ENCODE assay signal across 16 mouse cellular contexts in the genomic region with DNA sequence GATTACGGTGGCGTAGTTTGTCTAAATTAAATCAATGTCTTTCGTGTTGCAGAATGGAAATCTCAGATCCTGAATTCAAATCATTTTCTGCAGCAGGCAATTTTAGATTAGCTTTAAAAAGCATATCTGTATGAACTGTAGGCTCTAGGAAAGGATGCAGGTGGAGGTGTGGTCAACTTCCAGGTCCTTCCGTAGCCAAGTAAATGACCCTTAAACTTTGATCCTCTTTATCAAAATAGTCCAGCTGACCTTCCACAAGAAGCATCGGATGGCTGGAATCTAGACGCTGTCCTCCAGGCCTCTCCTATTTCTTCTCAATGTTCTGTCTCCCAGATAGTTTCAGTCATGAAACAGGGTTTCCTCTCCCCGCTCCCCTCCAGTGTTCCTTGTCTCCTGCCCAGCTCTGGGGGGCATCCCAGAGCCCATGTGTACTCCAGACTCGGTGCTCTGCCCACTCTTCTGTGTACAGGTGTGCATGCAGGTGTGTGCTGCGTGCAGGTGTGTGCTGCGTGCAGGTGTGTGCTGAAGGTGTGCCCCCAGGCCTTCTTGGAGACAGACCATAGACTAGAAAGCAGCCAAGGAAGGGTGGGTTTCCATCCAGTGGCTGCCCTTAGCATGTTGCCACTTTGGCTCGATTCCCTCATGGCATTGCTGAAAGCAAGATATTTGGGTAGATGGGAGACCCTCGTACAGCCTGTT. TPM values are rescaled to one million over a fixed set of nuclear protein-coding genes. Genes with fewer than 3 reads are reported as not detected.
DNase-seq lines count a peak whose midpoint lies in the region; ATAC-seq and TF ChIP-seq lines count a peak whose summit lies in the region.
"Had no signal": no experiment of that assay in that cellular context is flagged by ENCODE, and none has a peak within 500 bp of the region (broad histone marks: within the 10 kb centered on the region; RNA-seq: fewer than 3 reads in every experiment).

No protein-coding gene starts in this region.

- peak overlapping the region; percentile 87 for H3K9ac ChIP-seq in heart, embryonic 13.5 days
- H3K9ac ChIP-seq in lung, postnatal 0 days (replicated peaks; ENCODE audit: low read depth), result no peak overlapping the region
- no peak overlapping the region for H3K9ac ChIP-seq in intestine, embryonic 15.5 days
- H3K9ac ChIP-seq in stomach, embryonic 16.5 days (ENCODE audit: low read length), result peak overlapping the region; percentile 92
- H3K9ac ChIP-seq: embryonic facial prominence, embryonic 15.5 days; liver, embryonic 12.5 days had no signal

- no peaks in the 10 kb centered on the region for H3K27me3 ChIP-seq in heart, embryonic 13.5 days (replicated peaks)
- H3K27me3 ChIP-seq in lung, postnatal 0 days (replicated peaks; ENCODE audit: insufficient read depth, low read length), result no peaks in the 10 kb centered on the region
- no peaks in the 10 kb centered on the region for H3K27me3 ChIP-seq in intestine, embryonic 15.5 days (replicated peaks)
- no peaks in the 10 kb centered on the region for H3K27me3 ChIP-seq in stomach, embryonic 16.5 days (ENCODE audit: control insufficient read depth, insufficient read depth, low read length)
- H3K27me3 ChIP-seq: embryonic facial prominence, embryonic 15.5 days; liver, embryonic 12.5 days had no signal

- H3K27ac ChIP-seq in heart, embryonic 13.5 days (replicated peaks), result peak overlapping the region; percentile 96
- H3K27ac ChIP-seq in lung, postnatal 0 days (ENCODE audit: low read length), result peak overlapping the region; percentile 97
- peak overlapping the region; percentile 97; the same call in 1 of the 2 replicates for H3K27ac ChIP-seq in intestine, embryonic 15.5 days
- H3K27ac ChIP-seq in stomach, embryonic 16.5 days (ENCODE audit: low read length), result peak overlapping the region; percentile 99
- H3K27ac ChIP-seq: liver, embryonic 12.5 days had no signal

- peaks cover 30% of the 10 kb centered on the region for H3K36me3 ChIP-seq in heart, embryonic 13.5 days
- no peaks in the 10 kb centered on the region for H3K36me3 ChIP-seq in lung, postnatal 0 days (ENCODE audit: insufficient read depth, low read length)
- peaks cover 11% of the 10 kb centered on the region; the same call in 1 of the 2 replicates for H3K36me3 ChIP-seq in intestine, embryonic 15.5 days
- H3K36me3 ChIP-seq in stomach, embryonic 16.5 days (ENCODE audit: control insufficient read depth, insufficient read depth, low read length), result peaks cover 4% of the 10 kb centered on the region; the same call in 1 of the 2 replicates
- H3K36me3 ChIP-seq: embryonic facial prominence, embryonic 15.5 days; liver, embryonic 12.5 days had no signal

- no peak for TF ChIP-seq CTCF in lung, postnatal 0 days (IDR thresholded peaks at IDR 0.05)

- peak overlapping the region; percentile 63; the same call in 1 of the 2 replicates for H3K4me3 ChIP-seq in heart, embryonic 13.5 days
- no peak overlapping the region for H3K4me3 ChIP-seq in lung, postnatal 0 days (ENCODE audit: low read depth, low read length)
- H3K4me3 ChIP-seq in intestine, embryonic 15.5 days (replicated peaks), result no peak overlapping the region
- peak overlapping the region; percentile 64 for H3K4me3 ChIP-seq in stomach, embryonic 16.5 days (replicated peaks; ENCODE audit: low read length)
- H3K4me3 ChIP-seq: hindbrain, embryonic 10.5 days; liver, embryonic 12.5 days had no signal

- WGBS in heart, embryonic 13.5 days, result 73% methylated on average over 12 of the region's 12 CpGs
- 77% methylated on average over 12 of the region's 12 CpGs for WGBS in lung, postnatal 0 days
- WGBS in intestine, embryonic 15.5 days, result 76% methylated on average over 12 of the region's 12 CpGs
- 73% methylated on average over 12 of the region's 12 CpGs for WGBS in stomach, embryonic 16.5 days

- DNase-seq in heart, adult 8-10 months (ENCODE audit: low spot score), result no peak
- DNase-seq in lung, postnatal 0 days (ENCODE audit: low spot score), result no peak
- no peak for DNase-seq in lung, postnatal 10 days
- DNase-seq in adrenal gland, postnatal 4 days (ENCODE audit: low spot score in 2 of 2), result no peak
- no peak for DNase-seq in testis, postnatal 10 days (ENCODE audit: low spot score)
- DNase-seq: adrenal gland, postnatal 25 days; cerebellum, postnatal 25 days; kidney, adult 11 months; thymus, adult 18-20 months had no signal

- ATAC-seq in heart, embryonic 13.5 days (ENCODE audit: extremely low read depth, insufficient number of reproducible peaks, low FRiP score, low TSS enrichment), result no peak
- no peak for ATAC-seq in lung, postnatal 0 days
- ATAC-seq in intestine, embryonic 15.5 days, result no peak
- ATAC-seq in stomach, embryonic 16.5 days (ENCODE audit: insufficient read depth, low FRiP score), result no peak
- ATAC-seq: forebrain, embryonic 14.5 days; liver, embryonic 12.5 days had no signal

- H3K4me1 ChIP-seq in heart, embryonic 13.5 days, result peaks cover 46% of the 10 kb centered on the region
- peaks cover 17% of the 10 kb centered on the region; the same call in 1 of the 2 replicates for H3K4me1 ChIP-seq in lung, postnatal 0 days (ENCODE audit: insufficient read depth, low read depth, low read length)
- H3K4me1 ChIP-seq in intestine, embryonic 15.5 days (replicated peaks), result peaks cover 28% of the 10 kb centered on the region
- H3K4me1 ChIP-seq in stomach, embryonic 16.5 days (ENCODE audit: control insufficient read depth, insufficient read depth, low read length), result peaks cover 42% of the 10 kb centered on the region

- H3K9me3 ChIP-seq in heart, embryonic 13.5 days, result no peaks in the 10 kb centered on the region
- H3K9me3 ChIP-seq in lung, postnatal 0 days (ENCODE audit: low read length), result no peaks in the 10 kb centered on the region
- H3K9me3 ChIP-seq in intestine, embryonic 15.5 days, result no peaks in the 10 kb centered on the region
- H3K9me3 ChIP-seq in stomach, embryonic 16.5 days (replicated peaks; ENCODE audit: control insufficient read depth, low read length), result no peaks in the 10 kb centered on the region
- H3K9me3 ChIP-seq: embryonic facial prominence, embryonic 15.5 days; hindbrain, embryonic 10.5 days; liver, embryonic 12.5 days had no signal

- peak overlapping the region; percentile 79 for H3K4me2 ChIP-seq in heart, embryonic 13.5 days
- H3K4me2 ChIP-seq in lung, postnatal 0 days (replicated peaks; ENCODE audit: low read depth, low read length), result peak overlapping the region; percentile 57; the same call in 1 of the 2 replicates
- peak overlapping the region; percentile 65 for H3K4me2 ChIP-seq in intestine, embryonic 15.5 days (replicated peaks)
- peak overlapping the region; percentile 63 for H3K4me2 ChIP-seq in stomach, embryonic 16.5 days (ENCODE audit: low read depth, low read length)
- H3K4me2 ChIP-seq: liver, embryonic 12.5 days had no signal

- TF ChIP-seq EP300 in lung, postnatal 0 days (IDR thresholded peaks at IDR 0.05), result no peak

RNA-seq across cellular contexts. Expression of a gene that starts 2.9 kb away (rescaled TPM):
- polyA plus RNA-seq in heart, embryonic 13.5 days (2015; fragmentation: Nextera tagmentation; extraction: Ambion mirVana), result 10.1 and 10.3 TPM in 2 replicates
- 1 to 10 TPM; 5.3 to 7.3 (median 6.0) TPM for total RNA-seq in heart, adult 8-10 months (2022)
- polyA plus RNA-seq in lung, postnatal 0 days (2015; fragmentation: Nextera tagmentation; extraction: Ambion mirVana), result 30.6 and 31.7 TPM in 2 replicates
- polyA plus RNA-seq in intestine, embryonic 15.5 days (2015; fragmentation: Nextera tagmentation; extraction: Ambion mirVana), result 25.8 and 29.4 TPM in 2 replicates
- polyA plus RNA-seq in stomach, embryonic 16.5 days (2015; fragmentation: Nextera tagmentation; extraction: Ambion mirVana), result 32.1 and 33.1 TPM in 2 replicates
- 10 to 100 TPM; 24.0 to 24.8 TPM for total RNA-seq in adrenal gland, postnatal 4 days (2021)

Comparison
In these comparisons a context has a peak if more than half of its experiments do, and no peak if none do; other contexts are left out.
1. H3K4me3 ChIP-seq: peak in heart, embryonic 13.5 days (single experiment) and stomach, embryonic 16.5 days (single experiment); none in lung, postnatal 0 days (single experiment) and intestine, embryonic 15.5 days (single experiment).
2. H3K9ac ChIP-seq: peak in heart, embryonic 13.5 days (single experiment) and stomach, embryonic 16.5 days (single experiment); none in lung, postnatal 0 days (single experiment) and intestine, embryonic 15.5 days (single experiment).
3. Peak in every context shown above with its lines, with median percentiles within 50 percentile points of each other: H3K27ac ChIP-seq and H3K4me2 ChIP-seq.